In genomic region chr11:61352138-61352651, GRCm38 (mm10) we compare ENCODE assay signal across 12 mouse cellular contexts. TPM values are rescaled to one million over a fixed set of nuclear protein-coding genes. Genes with fewer than 3 reads are reported as not detected.
DNase-seq lines count a peak whose midpoint lies in the region; ATAC-seq and TF ChIP-seq lines count a peak whose summit lies in the region.
"Had no signal": no experiment of that assay in that cellular context is flagged by ENCODE, and none has a peak within 500 bp of the region (broad histone marks: within the 10 kb centered on the region; RNA-seq: fewer than 3 reads in every experiment).

No protein-coding gene starts in this region.

- ATAC-seq in kidney, postnatal 0 days (replicated peaks; ENCODE audit: low FRiP score, low read depth), result peak; percentile 39; the same call in 1 of the 2 replicates
- ATAC-seq in kidney, embryonic 16.5 days (ENCODE audit: low FRiP score, low TSS enrichment), result no peak
- ATAC-seq: forebrain, embryonic 15.5 days had no signal

- no peaks in the 10 kb centered on the region for H3K27me3 ChIP-seq in kidney, postnatal 0 days (ENCODE audit: insufficient read depth, low read length)
- H3K27me3 ChIP-seq in kidney, embryonic 16.5 days (ENCODE audit: insufficient read depth, low read length), result no peaks in the 10 kb centered on the region
- H3K27me3 ChIP-seq: forebrain, embryonic 15.5 days had no signal

- DNase-seq in adrenal gland, postnatal 10 days, result peak; percentile 13
- DNase-seq in adrenal gland, postnatal 25 days, result no peak
- peak; percentile 34 for DNase-seq in kidney, postnatal 0 days (ENCODE audit: low spot score)
- DNase-seq in 3T3-L1 (ENCODE audit: low read depth, low spot score), result peak; percentile 56
- peak; percentile 28 for DNase-seq in embryo, embryonic 10.5 days (ENCODE audit: low spot score)
- no peak for DNase-seq in frontal cortex, postnatal 10 days (ENCODE audit: low spot score in 2 of 2)
- no peak for DNase-seq in gastrocnemius, adult 8-10 months (ENCODE audit: low spot score in 2 of 2)

- no peaks in the 10 kb centered on the region for H3K36me3 ChIP-seq in kidney, postnatal 0 days (ENCODE audit: insufficient read depth, low read length)
- no peaks in the 10 kb centered on the region for H3K36me3 ChIP-seq in kidney, embryonic 16.5 days (ENCODE audit: insufficient read depth, low read length)
- H3K36me3 ChIP-seq: forebrain, embryonic 15.5 days; heart, embryonic 12.5 days had no signal

- H3K9ac ChIP-seq in kidney, postnatal 0 days (ENCODE audit: low read depth, low read length), result no peak overlapping the region
- no peak overlapping the region for H3K9ac ChIP-seq in kidney, embryonic 16.5 days (replicated peaks; ENCODE audit: low read length)
- H3K9ac ChIP-seq: forebrain, embryonic 15.5 days; heart, embryonic 12.5 days had no signal

- H3K4me1 ChIP-seq in kidney, postnatal 0 days (replicated peaks; ENCODE audit: insufficient read depth, low read length), result 0 out of 2 replicates have a peak, but pooled peaks cover 2% of the 10 kb centered on the region
- peaks cover 24% of the 10 kb centered on the region for H3K4me1 ChIP-seq in kidney, embryonic 16.5 days (ENCODE audit: insufficient read depth, low read length)
- H3K4me1 ChIP-seq: forebrain, embryonic 15.5 days; heart, embryonic 12.5 days had no signal

- no peak overlapping the region for H3K4me2 ChIP-seq in kidney, postnatal 0 days (ENCODE audit: low read length)
- no peak overlapping the region for H3K4me2 ChIP-seq in kidney, embryonic 16.5 days (replicated peaks; ENCODE audit: low read depth, low read length)
- H3K4me2 ChIP-seq: forebrain, embryonic 15.5 days; heart, embryonic 12.5 days had no signal

- no peaks in the 10 kb centered on the region for H3K9me3 ChIP-seq in kidney, postnatal 0 days (replicated peaks; ENCODE audit: low read length)
- no peaks in the 10 kb centered on the region for H3K9me3 ChIP-seq in kidney, embryonic 16.5 days (ENCODE audit: low read length)
- H3K9me3 ChIP-seq: forebrain, embryonic 15.5 days; heart, embryonic 12.5 days had no signal

- WGBS in kidney, postnatal 0 days, result 58% methylated on average over 9 of the region's 9 CpGs
- WGBS in kidney, embryonic 16.5 days, result 63% methylated on average over 9 of the region's 9 CpGs

- no peak overlapping the region for H3K27ac ChIP-seq in kidney, postnatal 0 days
- H3K27ac ChIP-seq in kidney, embryonic 16.5 days (ENCODE audit: low read length), result no peak overlapping the region
- H3K27ac ChIP-seq: forebrain, embryonic 15.5 days had no signal

- peak; percentile 58 for TF ChIP-seq CTCF in kidney, postnatal 0 days (IDR thresholded peaks at IDR 0.05; ENCODE audit: low read depth)

- H3K4me3 ChIP-seq in kidney, postnatal 0 days (replicated peaks; ENCODE audit: low read depth, low read length), result no peak overlapping the region
- no peak overlapping the region for H3K4me3 ChIP-seq in kidney, embryonic 16.5 days (ENCODE audit: low read length)
- H3K4me3 ChIP-seq: forebrain, embryonic 15.5 days; heart, embryonic 12.5 days had no signal

RNA-seq across cellular contexts. Expression of gene Slc47a2, which starts 9.5 kb away (rescaled TPM):
- not detected for total RNA-seq in adrenal gland, postnatal 10 days (2021)
- total RNA-seq in adrenal gland, postnatal 25 days (2021), result not detected in 2 replicates
- polyA plus RNA-seq in kidney, postnatal 0 days (2015; fragmentation: Nextera tagmentation; extraction: Ambion mirVana), result 0.17 and 0.22 TPM in 2 replicates
- polyA plus RNA-seq in kidney, embryonic 16.5 days (2015; fragmentation: Nextera tagmentation; extraction: Ambion mirVana), result 0.10 TPM in 1 of 2 replicates, not detected in the other
- total RNA-seq in gastrocnemius, adult 8-10 months (2022), result not detected
- total RNA-seq: megakaryocyte progenitor cell, adult 5-6 weeks had no signal
- polyA plus RNA-seq: forebrain, embryonic 15.5 days; heart, embryonic 12.5 days; neural tube, embryonic 14.5 days had no signal

RNA-seq across cellular contexts. Expression of gene Slc47a1, which starts 25.9 kb away (rescaled TPM):
- total RNA-seq in adrenal gland, postnatal 10 days (2021), result 1 to 10 TPM; 4.5 to 9.0 TPM
- total RNA-seq in adrenal gland, postnatal 25 days (2021), result 1.8 and 2.1 TPM in 2 replicates
- 45.7 and 51.5 TPM in 2 replicates for polyA plus RNA-seq in kidney, postnatal 0 days (2015; fragmentation: Nextera tagmentation; extraction: Ambion mirVana)
- polyA plus RNA-seq in kidney, embryonic 16.5 days (2015; fragmentation: Nextera tagmentation; extraction: Ambion mirVana), result 39.5 and 48.8 TPM in 2 replicates
- total RNA-seq in gastrocnemius, adult 8-10 months (2022), result 10 to 100 TPM; 13.9 to 19.3 (median 16.7) TPM
- total RNA-seq: megakaryocyte progenitor cell, adult 5-6 weeks had no signal
- polyA plus RNA-seq: neural tube, embryonic 14.5 days had no signal

Comparison
In these comparisons a context has a peak if more than half of its experiments do, and no peak if none do; other contexts are left out.
1. DNase-seq: peak in adrenal gland, postnatal 10 days (single experiment), kidney, postnatal 0 days (single experiment), 3T3-L1 (single experiment) and embryo, embryonic 10.5 days (single experiment); none in adrenal gland, postnatal 25 days (single experiment), frontal cortex, postnatal 10 days (0 of 2) and gastrocnemius, adult 8-10 months (0 of 2).